Mouse (Mus musculus) CD4-positive naive resting alpha-beta T cell, adult 76 days (primary cell): ENCODE data around the gene Gm13103. TPM values are rescaled to one million over a fixed set of nuclear protein-coding genes. Genes with fewer than 3 reads are reported as not detected.

ENCODE experiments used
- total RNA-seq: library from RNA; stranded (reverse); gene quantifications from one replicate; pipeline ENCODE4 v1.2.4, GENCODE M21; 2023

The Gm13103 gene
- total RNA-seq: not detected

GRCm38 (mm10) chr4:143846197-143846596, at the start of gene Gm13103:
TSS of gene Gm13103 (plus strand) at chr4:143846497.

GRCm38 (mm10) chr4:143815993-143816392, 30.3 kb upstream of the Gm13103 start, which contains the start of gene Gm13084:
TSS of gene Gm13084 (minus strand) at chr4:143816093.

GRCm38 (mm10) chr4:143900280-143900679, 54.0 kb downstream of the Gm13103 start, which contains the start of gene Pramef6:
TSS of gene Pramef6 (minus strand) at chr4:143900380.

Other genes starting within 250 kb of the Gm13103 start
- not detected for gene Gm13083, start 231.5 kb upstream of the Gm13103 start, total RNA-seq
- not detected for gene Gm13088, start 189.3 kb upstream of the Gm13103 start, total RNA-seq
- not detected for gene Gm13089, start 143.8 kb upstream of the Gm13103 start, total RNA-seq
- not detected for gene Gm13078, start 127.0 kb upstream of the Gm13103 start, total RNA-seq
- gene Gm13023, start 57.1 kb upstream of the Gm13103 start, total RNA-seq: not detected
- not detected for gene Gm13084, start 30.4 kb upstream of the Gm13103 start, total RNA-seq
- gene Pramef6, start 53.9 kb downstream of the Gm13103 start, total RNA-seq: not detected
- not detected for gene Pramef25, start 104.5 kb downstream of the Gm13103 start, total RNA-seq
- gene Gm13101, start 120.5 kb downstream of the Gm13103 start, total RNA-seq: not detected
- not detected for gene Pramef17, start 147.9 kb downstream of the Gm13103 start, total RNA-seq
- gene Pramel4, start 212.6 kb downstream of the Gm13103 start, total RNA-seq: not detected